Mouse (Mus musculus) left cerebral cortex, postnatal 4 days (tissue): Measurements from ENCODE around the gene Gp1ba. TPM values are rescaled to one million over a fixed set of nuclear protein-coding genes. Genes with fewer than 3 reads are reported as not detected.

ENCODE experiments used
- DNase-seq: peaks from one replicate; pipeline ENCODE4 v3.0.0-alpha.2; 2022
- intact Hi-C: fragments of 180-260 bp; cut with DNase I; formaldehyde crosslinking; loops from one replicate; pipeline ENCODE4 v1.15.1; 2025
- total RNA-seq, 2 experiments: library from RNA; stranded (reverse); gene quantifications; 2 replicates each; pipeline ENCODE4 v1.2.3; 2021

Gp1ba gene
- total RNA-seq, 2 experiments from 2014 or later, result 0.18 TPM; not detected in 1

GRCm38 (mm10) chr11:70652029-70652883, 13.3 kb downstream of the Gp1ba start:
- DNase-seq, result no peak
- intact Hi-C loops, result no loop called here

- DNase-seq, result no peak
- intact Hi-C loops, result no loop called here
These were observed 14.0 kb downstream of the Gp1ba start for GRCm38 (mm10) chr11:70652884-70653344.

GRCm38 (mm10) chr11:70653345-70654197, 14.6 kb downstream of the Gp1ba start:
- DNase-seq, result peak; percentile 71
- intact Hi-C loops, result no loop called here

- DNase-seq, result peak; percentile 84
- intact Hi-C loops, result no loop called here
These were observed 15.4 kb downstream of the Gp1ba start, which contains the start of gene Pfn1 for GRCm38 (mm10) chr11:70654198-70654922. Gene Pfn1, minus strand, starts transcription at chr11:70654644.

- peak; percentile 87 for DNase-seq
- intact Hi-C loops, result no loop called here
These were observed 16.1 kb downstream of the Gp1ba start for GRCm38 (mm10) chr11:70654923-70655570.

- DNase-seq, result peak; percentile 54
- intact Hi-C loops, result no loop called here
These were observed 16.9 kb downstream of the Gp1ba start for GRCm38 (mm10) chr11:70655571-70656455.

GRCm38 (mm10) chr11:70656456-70656927, 17.6 kb downstream of the Gp1ba start:
- intact Hi-C loops, result no loop called here

GRCm38 (mm10) chr11:70656964-70657363, 18.0 kb downstream of the Gp1ba start, which contains the start of gene Eno3:
Gene Eno3, plus strand, starts transcription at chr11:70657202.
- DNase-seq, result peak; percentile 48
- intact Hi-C loops, result no loop called here

More at GRCm38 (mm10) chr11:70656456-70656927, 17.6 kb downstream of the Gp1ba start:
- peak; percentile 48 for DNase-seq

- no peak for DNase-seq
- intact Hi-C loops, result no loop called here
These were observed 18.7 kb downstream of the Gp1ba start for GRCm38 (mm10) chr11:70657573-70657972.

- intact Hi-C loops, result no loop called here
- no peak for DNase-seq
These were observed 19.1 kb downstream of the Gp1ba start for GRCm38 (mm10) chr11:70657991-70658390.

- intact Hi-C loops, result no loop called here
- no peak for DNase-seq
These were observed 19.6 kb downstream of the Gp1ba start for GRCm38 (mm10) chr11:70658521-70658920.

- no peak for DNase-seq
- intact Hi-C loops, result no loop called here
These were observed 20.0 kb downstream of the Gp1ba start for GRCm38 (mm10) chr11:70658942-70659341.

- intact Hi-C loops, result no loop called here
- no peak for DNase-seq
These were observed 21.6 kb downstream of the Gp1ba start for GRCm38 (mm10) chr11:70660571-70660970.

- DNase-seq, result no peak
- intact Hi-C loops, result no loop called here
These were observed 24.2 kb downstream of the Gp1ba start for GRCm38 (mm10) chr11:70663101-70663500.

- intact Hi-C loops, result no loop called here
- DNase-seq, result no peak
These were observed 25.0 kb downstream of the Gp1ba start for GRCm38 (mm10) chr11:70663957-70664356.

GRCm38 (mm10) chr11:70664741-70665140, 25.8 kb downstream of the Gp1ba start:
- no peak for DNase-seq
- intact Hi-C loops, result no loop called here

GRCm38 (mm10) chr11:70666687-70667086, 27.8 kb downstream of the Gp1ba start:
- intact Hi-C loops, result no loop called here
- no peak for DNase-seq

- no peak for DNase-seq
- intact Hi-C loops, result no loop called here
These were observed 28.6 kb downstream of the Gp1ba start for GRCm38 (mm10) chr11:70667271-70668150.
